Mouse (Mus musculus): Measurements from ENCODE around the gene Galnt18. TPM values are rescaled to one million over a fixed set of nuclear protein-coding genes. Genes with fewer than 3 reads are reported as not detected.

The Galnt18 gene
- polyA plus RNA-seq, 2 experiments, result 1.0 to 1.1 TPM

- Histone ChIP-seq H3K9ac (replicated peaks) (no peak overlapping the region), H3K27ac (no peak overlapping the region), H3K4me1 (replicated peaks; ENCODE audit: control insufficient read depth in 2 of 2, insufficient read depth in 2 of 2, low read length in 1 of 2) (no peaks in the 10 kb centered on the region), H3K9me3 (ENCODE audit: control insufficient read depth, low read length) (no peaks in the 10 kb centered on the region), H3K27me3 (ENCODE audit: control insufficient read depth, insufficient read depth, low read length) (no peaks in the 10 kb centered on the region), H3K4me2 (ENCODE audit: low read depth) (no peak overlapping the region), H3K36me3 (replicated peaks; ENCODE audit: control insufficient read depth, insufficient read depth, low read depth) (no peaks in the 10 kb centered on the region), H3K4me3 (ENCODE audit: insufficient read depth in 1 of 2, low read depth in 2 of 2, low read length in 2 of 2) (no peak overlapping the region)
- no peak for ATAC-seq (ENCODE audit: insufficient read depth)
- DNase-seq (ENCODE audit: low read depth in 3 of 3, low spot score in 3 of 3), result no peak
- whole genome bisulfite sequencing (ENCODE audit: insufficient replicate concordance), result 64% methylated on average over 6 of the region's 6 CpGs
- TF ChIP-seq CTCF (IDR thresholded peaks at IDR 0.05; ENCODE audit: low read depth) (no peak), EP300 (IDR thresholded peaks at IDR 0.05; ENCODE audit: low read depth) (no peak)
Measured at GRCm38 (mm10) chr7:111566838-111567237, 212.9 kb downstream of the Galnt18 start.

DNA sequence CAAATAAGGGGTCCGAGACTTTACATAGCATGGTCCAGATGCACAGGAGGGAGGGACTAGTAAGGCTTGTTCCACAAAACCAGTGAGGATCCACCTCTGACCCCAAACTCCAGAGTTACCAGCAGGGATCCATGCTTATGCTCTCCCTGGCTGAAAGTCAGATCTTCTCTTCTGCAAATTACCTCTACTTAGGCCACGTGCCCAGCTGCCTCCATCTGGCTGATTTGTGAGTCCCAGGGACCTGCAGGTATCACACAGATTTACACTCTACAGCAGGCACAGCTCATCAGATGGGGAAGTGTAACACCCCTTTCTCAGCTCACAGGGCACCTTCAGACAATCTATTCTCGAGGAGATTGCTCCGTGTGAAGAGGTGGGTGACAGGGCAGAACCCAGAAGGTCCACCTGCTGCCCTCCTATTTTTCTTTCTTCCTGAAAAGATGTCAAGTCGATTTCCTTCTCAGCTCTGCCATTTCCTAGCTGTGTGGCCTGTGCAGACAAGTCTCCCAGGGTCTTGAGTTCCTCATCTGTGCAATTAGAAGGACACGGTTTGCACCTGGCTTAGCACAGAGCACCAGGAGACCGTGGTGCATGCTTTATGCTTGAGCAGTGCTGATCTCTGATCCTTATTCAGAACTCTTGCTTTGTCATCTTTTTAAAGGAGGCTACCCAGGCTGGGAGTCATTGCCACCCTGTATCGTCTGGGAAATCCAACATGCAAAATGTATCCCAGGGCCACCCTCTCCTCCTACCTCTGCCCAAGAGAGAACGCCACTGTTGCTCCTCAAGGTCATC is 216.3 kb downstream of the Galnt18 start:
- Histone ChIP-seq H3K4me2 (ENCODE audit: low read depth) (no peak overlapping the region), H3K27me3 (ENCODE audit: control insufficient read depth, insufficient read depth, low read length) (no peaks in the 10 kb centered on the region), H3K9ac (replicated peaks) (no peak overlapping the region), H3K4me3 (ENCODE audit: insufficient read depth in 1 of 2, low read depth in 2 of 2, low read length in 2 of 2) (no peak overlapping the region), H3K36me3 (replicated peaks; ENCODE audit: control insufficient read depth, insufficient read depth, low read depth) (no peaks in the 10 kb centered on the region), H3K4me1 (replicated peaks; ENCODE audit: control insufficient read depth in 2 of 2, insufficient read depth in 2 of 2, low read length in 1 of 2) (no peaks in the 10 kb centered on the region), H3K9me3 (ENCODE audit: control insufficient read depth, low read length) (no peaks in the 10 kb centered on the region), H3K27ac (no peak overlapping the region)
- ATAC-seq (ENCODE audit: insufficient read depth) (no peak), DNase-seq (ENCODE audit: low read depth in 3 of 3, low spot score in 3 of 3) (no peak)
- TF ChIP-seq CTCF (IDR thresholded peaks at IDR 0.05; ENCODE audit: low read depth) (no peak), EP300 (IDR thresholded peaks at IDR 0.05; ENCODE audit: low read depth) (no peak)
- 56% methylated on average over 9 of the region's 9 CpGs for WGBS (ENCODE audit: insufficient replicate concordance)

DNA sequence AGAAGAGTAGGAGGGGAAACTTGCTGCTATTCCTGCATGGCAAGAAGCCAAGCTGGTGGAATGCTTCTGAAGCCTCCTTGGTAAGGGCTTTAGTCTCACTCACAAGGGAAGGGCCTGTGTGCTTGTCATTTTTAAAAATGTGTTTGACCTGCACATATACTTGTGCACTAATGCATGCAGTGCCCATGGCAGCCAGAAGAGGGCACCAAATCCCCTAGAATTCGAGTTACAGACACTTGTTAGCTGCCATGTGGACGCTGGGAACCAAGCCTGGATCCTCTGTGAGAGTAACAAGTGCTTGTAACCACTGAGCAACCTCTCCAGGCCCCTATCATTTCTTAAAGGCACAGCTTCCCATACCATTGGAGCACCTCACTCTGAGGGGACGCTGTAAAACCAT is 219.7 kb downstream of the Galnt18 start:
- Histone ChIP-seq H3K9me3 (ENCODE audit: control insufficient read depth, low read length) (no peaks in the 10 kb centered on the region), H3K9ac (replicated peaks) (no peak overlapping the region), H3K4me3 (ENCODE audit: insufficient read depth in 1 of 2, low read depth in 2 of 2, low read length in 2 of 2) (no peak overlapping the region), H3K27me3 (ENCODE audit: control insufficient read depth, insufficient read depth, low read length) (no peaks in the 10 kb centered on the region), H3K27ac (no peak overlapping the region), H3K36me3 (replicated peaks; ENCODE audit: control insufficient read depth, insufficient read depth, low read depth) (no peaks in the 10 kb centered on the region), H3K4me1 (replicated peaks; ENCODE audit: control insufficient read depth in 2 of 2, insufficient read depth in 2 of 2, low read length in 1 of 2) (no peaks in the 10 kb centered on the region), H3K4me2 (ENCODE audit: low read depth) (no peak overlapping the region)
- ATAC-seq (ENCODE audit: insufficient read depth) (no peak), DNase-seq (ENCODE audit: low read depth in 3 of 3, low spot score in 3 of 3) (no peak)
- WGBS (ENCODE audit: insufficient replicate concordance), result 48% methylated on average over 3 of the region's 3 CpGs
- TF ChIP-seq CTCF (IDR thresholded peaks at IDR 0.05; ENCODE audit: low read depth) (peak; percentile 69), EP300 (IDR thresholded peaks at IDR 0.05; ENCODE audit: low read depth) (no peak)

DNA sequence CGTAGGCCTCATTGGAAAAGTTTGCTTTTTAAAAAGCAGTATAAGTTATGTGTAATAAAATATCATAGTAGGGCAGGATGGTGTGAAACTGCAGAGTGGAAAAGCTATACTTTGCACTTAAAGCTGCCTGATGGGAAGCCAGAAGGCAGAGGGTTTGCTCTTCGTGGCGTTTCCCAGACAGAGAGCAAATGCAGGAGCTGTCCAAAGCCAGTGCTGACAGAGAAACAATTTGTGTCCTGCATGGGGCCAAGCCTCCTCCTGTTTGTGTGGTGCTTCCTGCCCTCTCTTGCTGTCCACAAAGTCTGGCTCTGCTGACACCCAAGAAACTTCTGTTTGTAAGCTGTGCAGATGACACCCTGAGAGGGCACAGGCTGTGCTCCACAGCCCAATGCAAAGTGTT is 220.8 kb downstream of the Galnt18 start:
- Histone ChIP-seq H3K9ac (replicated peaks) (no peak overlapping the region), H3K4me1 (replicated peaks; ENCODE audit: control insufficient read depth in 2 of 2, insufficient read depth in 2 of 2, low read length in 1 of 2) (no peaks in the 10 kb centered on the region), H3K9me3 (ENCODE audit: control insufficient read depth, low read length) (no peaks in the 10 kb centered on the region), H3K4me3 (ENCODE audit: insufficient read depth in 1 of 2, low read depth in 2 of 2, low read length in 2 of 2) (no peak overlapping the region), H3K4me2 (ENCODE audit: low read depth) (no peak overlapping the region), H3K27ac (no peak overlapping the region), H3K36me3 (replicated peaks; ENCODE audit: control insufficient read depth, insufficient read depth, low read depth) (no peaks in the 10 kb centered on the region), H3K27me3 (ENCODE audit: control insufficient read depth, insufficient read depth, low read length) (no peaks in the 10 kb centered on the region)
- ATAC-seq (ENCODE audit: insufficient read depth), result no peak
- no peak for DNase-seq (ENCODE audit: low read depth in 3 of 3, low spot score in 3 of 3)
- WGBS (ENCODE audit: insufficient replicate concordance), result 43% methylated on average over 3 of the region's 3 CpGs
- TF ChIP-seq CTCF (IDR thresholded peaks at IDR 0.05; ENCODE audit: low read depth) (no peak), EP300 (IDR thresholded peaks at IDR 0.05; ENCODE audit: low read depth) (no peak)

GRCm38 (mm10) chr7:111550987-111551386 is 228.8 kb downstream of the Galnt18 start:
- Histone ChIP-seq H3K4me1 (replicated peaks; ENCODE audit: control insufficient read depth in 2 of 2, insufficient read depth in 2 of 2, low read length in 1 of 2) (no peaks in the 10 kb centered on the region), H3K4me3 (ENCODE audit: insufficient read depth in 1 of 2, low read depth in 2 of 2, low read length in 2 of 2) (no peak overlapping the region), H3K36me3 (replicated peaks; ENCODE audit: control insufficient read depth, insufficient read depth, low read depth) (no peaks in the 10 kb centered on the region), H3K27me3 (ENCODE audit: control insufficient read depth, insufficient read depth, low read length) (no peaks in the 10 kb centered on the region), H3K27ac (no peak overlapping the region), H3K9me3 (ENCODE audit: control insufficient read depth, low read length) (no peaks in the 10 kb centered on the region), H3K4me2 (ENCODE audit: low read depth) (no peak overlapping the region), H3K9ac (replicated peaks) (no peak overlapping the region)
- ATAC-seq (ENCODE audit: insufficient read depth) (no peak), DNase-seq (ENCODE audit: low read depth in 3 of 3, low spot score in 3 of 3) (no peak)
- TF ChIP-seq CTCF (IDR thresholded peaks at IDR 0.05; ENCODE audit: low read depth), result no peak
- TF ChIP-seq EP300 (IDR thresholded peaks at IDR 0.05; ENCODE audit: low read depth), result no peak
- WGBS (ENCODE audit: insufficient replicate concordance), result 86% methylated on average over 1 of the region's 1 CpGs

Data from liver, embryonic 14.5 days (tissue).